Mouse (Mus musculus) brown adipose tissue, adult 24 weeks (tissue): ENCODE data around the gene Tceal5. TPM values are rescaled to one million over a fixed set of nuclear protein-coding genes. Genes with fewer than 3 reads are reported as not detected.
"Not testable (repeated sequence)": the region's sequence is repeated elsewhere in the genome, so short reads cannot be mapped to it uniquely, and the experiment has no call there.

ENCODE experiments used
- H3K27ac ChIP-seq: fragments of 200-500 bp; replicated peaks from 2 replicates; pipeline ENCODE4 v1.5.1; 2012; ENCODE audit warnings: low read depth, mild to moderate bottlenecking, low read length
- H3K4me1 ChIP-seq: fragments of 200-500 bp; 2 replicates; pipeline ENCODE4 v1.6.1; 2012; ENCODE audit warnings: low read length, mixed read lengths; ENCODE audit not compliant: control insufficient read depth, insufficient read depth, insufficient read length
- H3K4me3 ChIP-seq: fragments of 200-500 bp; 2 replicates; pipeline ENCODE4 v1.5.1; 2012; ENCODE audit warnings: low read depth, mild to moderate bottlenecking, low read length, moderate library complexity; ENCODE audit not compliant: insufficient read depth
- polyA plus RNA-seq: library from polyadenylated mRNA; stranded (reverse); fragments of >200 nt; gene quantifications from 2 replicates; pipeline ENCODE4 v1.2.4, GENCODE M21; 2012; ENCODE audit not compliant: missing spikeins, insufficient read depth, insufficient read length

Gene Tceal5
- 1.3 TPM in 1 of 2 replicates, not detected in the other for polyA plus RNA-seq

DNA sequence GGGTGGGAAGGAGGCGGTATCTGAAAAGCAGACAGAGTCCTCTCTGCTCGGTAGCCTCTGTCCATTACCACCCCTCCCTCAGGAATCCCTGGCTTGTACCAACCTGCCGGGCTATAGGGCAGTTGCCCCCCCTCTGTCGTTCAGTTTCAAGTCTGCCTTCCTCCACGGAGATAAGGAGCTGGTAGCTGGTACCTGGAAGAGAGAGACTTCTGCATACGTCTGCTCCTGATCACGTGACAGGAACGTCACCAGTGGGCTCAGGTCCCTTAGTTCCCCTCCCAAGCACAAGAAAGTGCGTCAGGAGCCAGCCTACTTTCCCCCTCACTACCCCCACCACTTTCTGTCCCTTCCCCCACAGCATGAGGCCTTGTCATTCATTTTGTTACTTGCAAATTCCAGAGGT lies at the start of gene Tceal5:
TSS of gene Tceal5 (minus strand) at position 213 of the 403 bp plus-strand sequence.
- Histone ChIP-seq H3K27ac (no peak within 1 kb of the TSS), H3K4me3 (peak within 1 kb of the TSS; percentile 43), H3K4me1 (peaks cover 4% of the 10 kb centered on the region)

GRCm38 (mm10) chrX:136252023-136252729 lies 48.5 kb upstream of the Tceal5 start:
- no peaks in the 10 kb centered on the region for H3K4me1 ChIP-seq
- no peak overlapping the region for H3K27ac ChIP-seq
- no peak overlapping the region for H3K4me3 ChIP-seq

DNA sequence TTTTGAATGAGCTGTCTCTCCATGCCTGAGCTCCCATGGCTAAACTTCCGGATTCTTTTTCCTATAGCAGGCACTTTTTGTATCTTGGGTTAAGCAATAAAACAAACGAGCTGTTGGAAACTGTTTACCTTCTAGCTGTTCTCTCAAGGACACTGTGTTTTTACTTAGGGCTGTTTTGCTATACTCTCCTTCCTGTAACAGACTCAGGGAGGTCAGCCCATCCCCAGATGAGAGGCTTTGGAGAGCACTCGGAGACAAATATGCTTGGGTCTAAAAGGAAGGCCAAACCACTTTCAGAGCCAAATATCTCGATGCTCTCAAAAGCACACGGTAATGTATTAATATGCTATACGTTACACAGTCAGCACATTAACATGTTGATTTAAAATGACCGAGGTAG lies 46.0 kb upstream of the Tceal5 start:
- Histone ChIP-seq H3K27ac (no peak overlapping the region), H3K4me1 (no peaks in the 10 kb centered on the region), H3K4me3 (no peak overlapping the region)

- Histone ChIP-seq H3K27ac (no peak overlapping the region), H3K4me3 (no peak overlapping the region)
Measured at GRCm38 (mm10) chrX:136248811-136249210, 45.1 kb upstream of the Tceal5 start.

GRCm38 (mm10) chrX:136245521-136246071 lies 41.9 kb upstream of the Tceal5 start:
- H3K27ac ChIP-seq, result no peak overlapping the region; the same call in 1 of the 2 replicates

More at GRCm38 (mm10) chrX:136248811-136249210, 45.1 kb upstream of the Tceal5 start:
- H3K4me1 ChIP-seq, result no peaks in the 10 kb centered on the region

DNA sequence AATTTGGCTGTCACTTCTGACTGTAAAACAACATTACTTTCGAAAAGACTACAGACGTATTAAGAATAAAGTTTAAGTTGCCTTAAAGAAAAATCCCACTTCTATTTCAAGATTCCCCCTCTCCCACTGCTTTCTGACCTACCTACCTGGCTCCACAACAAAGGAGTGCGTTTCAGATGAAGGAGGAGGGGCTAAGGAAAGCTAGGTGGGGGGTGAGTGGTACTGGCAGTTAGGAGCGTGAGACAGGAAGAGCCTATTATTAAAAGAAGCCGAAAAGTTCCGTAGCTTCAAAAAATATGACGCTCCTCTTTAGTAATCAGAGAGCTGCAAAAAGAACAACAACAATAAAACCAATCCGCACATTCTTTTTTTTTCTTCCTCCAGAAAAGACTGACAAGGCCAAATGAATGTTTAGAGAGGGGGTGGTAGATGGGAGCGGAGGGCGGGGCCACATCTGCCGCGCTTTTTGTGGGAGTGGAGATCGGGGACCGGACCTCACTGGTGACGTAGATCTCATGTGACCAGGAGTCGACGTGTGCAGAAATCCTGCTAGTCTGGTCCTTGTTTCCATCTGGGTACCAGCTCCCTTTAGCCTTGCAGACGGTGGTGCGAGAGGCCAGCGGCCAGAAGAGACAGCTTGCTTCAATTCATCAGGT lies 41.0 kb upstream of the Tceal5 start, which contains the start of gene Tceal9:
TSS of gene Tceal9 (plus strand) at position 506 of the 656 bp plus-strand sequence.
- H3K27ac ChIP-seq, result no peak within 1 kb of the TSS; the same call in 1 of the 2 replicates
- peak within 1 kb of the TSS; percentile 88 for H3K4me3 ChIP-seq
- H3K4me1 ChIP-seq, result no peaks in the 10 kb centered on the region

More at GRCm38 (mm10) chrX:136245521-136246071, 41.9 kb upstream of the Tceal5 start:
- Histone ChIP-seq H3K4me3 (peak overlapping the region; percentile 88), H3K4me1 (no peaks in the 10 kb centered on the region)

- H3K4me1 ChIP-seq, result no peaks in the 10 kb centered on the region
- no peak overlapping the region for H3K27ac ChIP-seq
- no peak overlapping the region for H3K4me3 ChIP-seq
Measured at GRCm38 (mm10) chrX:136243181-136243580, 39.5 kb upstream of the Tceal5 start.

DNA sequence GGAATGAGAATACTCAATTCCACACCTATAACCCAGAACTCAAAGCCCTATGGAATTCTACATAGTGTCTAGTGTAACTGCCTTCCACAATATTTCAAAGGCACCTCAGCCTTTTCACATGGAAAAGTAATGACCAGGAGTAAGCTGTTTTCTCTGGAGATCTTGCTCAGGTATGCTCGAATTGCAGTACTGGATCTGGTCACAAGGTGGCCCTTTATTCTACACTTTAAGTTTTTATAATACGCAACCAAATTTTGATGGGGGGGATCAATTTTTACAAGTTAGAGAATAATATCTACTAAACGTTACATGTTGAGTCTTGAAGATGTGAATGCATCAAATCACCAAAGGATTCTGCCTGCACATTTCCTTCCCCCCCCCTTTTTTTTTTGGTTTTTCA lies 34.4 kb upstream of the Tceal5 start:
- Histone ChIP-seq H3K4me3 (no peak overlapping the region), H3K4me1 (no peaks in the 10 kb centered on the region)

DNA sequence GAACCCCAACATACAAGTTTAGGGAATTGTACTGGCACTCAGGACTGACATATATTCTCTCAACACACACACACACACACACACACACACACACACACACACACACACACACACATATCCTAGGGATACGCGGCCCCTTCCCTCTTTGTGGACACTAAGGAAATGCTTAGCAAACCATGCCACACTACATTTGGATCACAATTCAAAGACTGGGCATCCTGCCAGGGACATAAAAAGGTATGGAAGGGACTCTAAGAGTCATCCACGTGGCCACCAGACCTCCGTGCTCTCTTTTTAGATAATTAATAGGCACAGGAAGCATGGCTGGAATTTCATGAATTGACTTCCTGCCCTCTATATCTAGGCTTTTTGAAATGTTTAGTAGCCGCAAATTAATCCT lies 24.1 kb upstream of the Tceal5 start:
- H3K4me3 ChIP-seq, result no peak overlapping the region
- no peak overlapping the region for H3K27ac ChIP-seq
- no peaks in the 10 kb centered on the region for H3K4me1 ChIP-seq

More for the DNA sequence above, 34.4 kb upstream of the Tceal5 start:
- H3K27ac ChIP-seq, result no peak overlapping the region

GRCm38 (mm10) chrX:136223714-136224113 lies 20.0 kb upstream of the Tceal5 start:
- Histone ChIP-seq H3K27ac (no peak overlapping the region), H3K4me1 (no peaks in the 10 kb centered on the region), H3K4me3 (no peak overlapping the region)

GRCm38 (mm10) chrX:136216303-136216702 lies 12.6 kb upstream of the Tceal5 start:
- Histone ChIP-seq H3K4me3 (no peak overlapping the region), H3K4me1 (no peaks in the 10 kb centered on the region), H3K27ac (no peak overlapping the region)

DNA sequence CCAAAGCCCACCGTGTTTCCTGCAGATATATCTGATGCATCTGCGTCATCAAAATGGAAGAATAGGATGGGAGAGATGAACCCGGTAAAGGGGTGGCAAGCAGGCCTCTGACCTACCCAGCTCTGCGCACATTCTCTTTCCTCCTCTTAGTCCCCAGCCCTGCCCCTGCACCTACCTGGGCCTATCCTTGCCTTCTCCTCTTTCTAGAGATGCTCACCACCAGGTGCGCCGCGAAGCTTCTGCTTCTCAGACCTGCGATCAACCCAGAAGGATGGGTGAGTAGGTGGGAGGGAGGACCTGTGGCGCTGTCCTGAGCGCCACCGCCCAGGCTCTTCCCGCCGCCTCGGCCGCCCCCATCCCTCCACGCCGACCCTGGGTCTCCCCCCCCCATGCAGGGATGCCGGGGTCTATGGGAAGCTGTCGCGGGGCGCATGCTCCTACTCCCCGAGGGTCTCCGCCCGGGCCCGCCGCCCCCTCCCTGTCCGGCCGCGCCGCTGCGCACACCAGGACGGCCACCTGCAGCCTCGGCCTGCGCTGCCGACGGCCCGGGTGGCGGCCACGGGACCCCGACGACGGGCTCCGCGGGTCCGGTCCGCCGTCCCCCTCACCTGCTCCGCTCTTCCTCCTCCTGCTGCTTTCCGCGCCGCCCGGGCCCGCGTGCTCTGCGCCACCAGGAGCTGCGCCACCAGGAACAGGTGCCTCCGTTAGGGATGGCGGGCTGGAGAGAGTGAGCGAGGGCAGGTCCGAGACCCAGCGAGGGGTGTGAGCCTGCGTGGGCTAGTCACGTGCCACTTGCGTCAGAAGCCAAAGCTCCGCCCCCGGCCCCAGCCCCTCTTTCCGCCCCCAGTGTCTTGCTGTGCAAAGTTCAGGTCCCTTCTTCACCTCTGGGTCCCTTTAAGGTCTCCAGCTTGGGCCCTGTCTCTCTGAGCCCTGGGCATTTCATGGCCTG lies 11.3 kb upstream of the Tceal5 start, which contains the start of the genes Tceal7 and Bex1:
TSS of gene Tceal7 (plus strand) at position 51 of the 949 bp plus-strand sequence.
TSS of gene Bex1 (minus strand) at position 785 of the 949 bp plus-strand sequence.
- H3K4me1 ChIP-seq, H3K4me3 ChIP-seq, H3K27ac ChIP-seq: not testable (repeated sequence)

DNA sequence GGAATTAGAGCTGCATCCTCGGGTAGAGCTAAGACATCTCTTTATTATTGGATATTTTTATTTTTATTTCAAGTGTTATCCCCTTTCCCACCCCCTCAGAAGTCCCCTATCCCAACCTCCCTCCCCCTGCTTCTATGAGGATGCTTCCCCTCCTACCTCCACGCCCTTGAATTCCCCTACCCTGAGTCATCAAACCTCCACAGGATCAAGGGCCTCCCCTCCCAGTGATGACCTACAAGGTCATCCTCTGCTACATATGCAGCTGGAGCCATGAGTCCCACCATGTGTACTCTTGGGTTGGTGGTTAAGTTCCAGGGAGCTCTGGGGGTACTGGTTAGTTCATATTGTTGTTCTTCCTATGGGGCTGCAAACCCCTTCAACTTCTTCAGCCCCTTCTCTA lies 9.7 kb upstream of the Tceal5 start:
- Histone ChIP-seq H3K4me3 (no peak overlapping the region), H3K27ac (no peak overlapping the region), H3K4me1 (no peaks in the 10 kb centered on the region)

- H3K4me1 ChIP-seq, result peaks cover 4% of the 10 kb centered on the region
- H3K4me3 ChIP-seq, result no peak overlapping the region
- no peak overlapping the region for H3K27ac ChIP-seq
Measured at GRCm38 (mm10) chrX:136204406-136204805, 730 bp upstream of the Tceal5 start.
